Mouse (Mus musculus) splenic B cell, adult 2 months (primary cell): ENCODE results near the gene Abhd8.
A peak's percentile ranks its signal among the peaks of the same experiment; 100 is the strongest.

Experiments used
- DNase-seq: peaks from one replicate; pipeline ENCODE4 v3.0.0-alpha.2; 2011; ENCODE audit warnings: low read depth, low spot score
- H3K27me3 ChIP-seq: 2 replicates; pipeline ENCODE4 v1.6.1; 2012; ENCODE audit warnings: mild to moderate bottlenecking, low read length, moderate library complexity, mixed read lengths; ENCODE audit not compliant: control insufficient read depth, poor library complexity, insufficient read depth, severe bottlenecking
- H3K36me3 ChIP-seq: 2 replicates; pipeline ENCODE4 v1.6.1; 2012; ENCODE audit warnings: mild to moderate bottlenecking, low read length, moderate library complexity, mixed read lengths; ENCODE audit not compliant: control insufficient read depth, poor library complexity, insufficient read depth, severe bottlenecking

Abhd8 gene

GRCm38 (mm10) chr8:71471861-71472260, 8.4 kb upstream of the Abhd8 start:
- no peak for DNase-seq
- H3K27me3 ChIP-seq = no peaks in the 10 kb centered on the region
- H3K36me3 ChIP-seq = no peaks in the 10 kb centered on the region; the same call in 1 of the 2 replicates

- no peaks in the 10 kb centered on the region for H3K27me3 ChIP-seq
- DNase-seq = no peak
- H3K36me3 ChIP-seq = no peaks in the 10 kb centered on the region; the same call in none of the 2 replicates
These were observed 7.4 kb upstream of the Abhd8 start for GRCm38 (mm10) chr8:71470913-71471255.

GRCm38 (mm10) chr8:71470146-71470912, 6.9 kb upstream of the Abhd8 start:
- DNase-seq = no peak
- Histone ChIP-seq H3K27me3 (no peaks in the 10 kb centered on the region), H3K36me3 (no peaks in the 10 kb centered on the region; the same call in none of the 2 replicates)

GRCm38 (mm10) chr8:71469411-71469810, 6.0 kb upstream of the Abhd8 start:
- Histone ChIP-seq H3K27me3 (no peaks in the 10 kb centered on the region), H3K36me3 (no peaks in the 10 kb centered on the region; the same call in none of the 2 replicates)
- peak; percentile 68 for DNase-seq

- Histone ChIP-seq H3K36me3 (no peaks in the 10 kb centered on the region; the same call in none of the 2 replicates), H3K27me3 (no peaks in the 10 kb centered on the region)
- peak; percentile 98 for DNase-seq
These were observed 5.5 kb upstream of the Abhd8 start, which contains the start of gene Dda1 for GRCm38 (mm10) chr8:71468916-71469315. Gene Dda1, plus strand, starts transcription at chr8:71469199.

- Histone ChIP-seq H3K27me3 (no peaks in the 10 kb centered on the region), H3K36me3 (no peaks in the 10 kb centered on the region; the same call in none of the 2 replicates)
- no peak for DNase-seq
These were observed 4.5 kb upstream of the Abhd8 start for GRCm38 (mm10) chr8:71468001-71468400.

- H3K27me3 ChIP-seq = no peaks in the 10 kb centered on the region
- DNase-seq = no peak
- no peaks in the 10 kb centered on the region; the same call in none of the 2 replicates for H3K36me3 ChIP-seq
These were observed 3.7 kb upstream of the Abhd8 start for GRCm38 (mm10) chr8:71467201-71467600.

GRCm38 (mm10) chr8:71466198-71466597, 2.7 kb upstream of the Abhd8 start:
- Histone ChIP-seq H3K27me3 (no peaks in the 10 kb centered on the region), H3K36me3 (no peaks in the 10 kb centered on the region; the same call in 1 of the 2 replicates)
- DNase-seq = no peak

- DNase-seq = no peak
- no peaks in the 10 kb centered on the region; the same call in 1 of the 2 replicates for H3K36me3 ChIP-seq
- no peaks in the 10 kb centered on the region for H3K27me3 ChIP-seq
These were observed 2.3 kb upstream of the Abhd8 start for GRCm38 (mm10) chr8:71465733-71466132.

- H3K36me3 ChIP-seq = no peaks in the 10 kb centered on the region; the same call in 1 of the 2 replicates
- H3K27me3 ChIP-seq = no peaks in the 10 kb centered on the region
- DNase-seq = peak; percentile 100
These were observed 1.4 kb upstream of the Abhd8 start, which contains the start of gene Mrpl34 for GRCm38 (mm10) chr8:71464513-71465500. Gene Mrpl34, plus strand, starts transcription at chr8:71464959.

- Histone ChIP-seq H3K36me3 (no peaks in the 10 kb centered on the region; the same call in none of the 2 replicates), H3K27me3 (no peaks in the 10 kb centered on the region)
- DNase-seq = peak; percentile 77
These were observed 669 bp downstream of the Abhd8 start for GRCm38 (mm10) chr8:71462786-71463185.

GRCm38 (mm10) chr8:71462191-71462590, 1.3 kb downstream of the Abhd8 start:
- no peaks in the 10 kb centered on the region for H3K27me3 ChIP-seq
- no peak for DNase-seq
- H3K36me3 ChIP-seq = no peaks in the 10 kb centered on the region; the same call in none of the 2 replicates

- Histone ChIP-seq H3K27me3 (no peaks in the 10 kb centered on the region), H3K36me3 (no peaks in the 10 kb centered on the region; the same call in none of the 2 replicates)
- no peak for DNase-seq
These were observed 2.2 kb downstream of the Abhd8 start for GRCm38 (mm10) chr8:71461152-71461840.

GRCm38 (mm10) chr8:71460716-71461115, 2.7 kb downstream of the Abhd8 start:
- no peaks in the 10 kb centered on the region; the same call in none of the 2 replicates for H3K36me3 ChIP-seq
- DNase-seq = no peak
- H3K27me3 ChIP-seq = no peaks in the 10 kb centered on the region
